Mouse (Mus musculus) midbrain, embryonic 16.5 days (tissue): ENCODE data around the gene Duox1. TPM values are rescaled to one million over a fixed set of nuclear protein-coding genes. Genes with fewer than 3 reads are reported as not detected.

Experiments used
- ATAC-seq: fragments of 200-750 bp; cut with Nextera tagmentation; 2 replicates; pipeline ENCODE4 v1.8.0; 2017; ENCODE audit warnings: moderate TSS enrichment
- H3K27ac ChIP-seq: fragments of 300-500 bp; sonication (generic); 2 replicates; pipeline ENCODE4 v1.5.1; 2014; ENCODE audit warnings: mild to moderate bottlenecking, low read length, mixed read lengths
- H3K27me3 ChIP-seq: fragments of 300-500 bp; sonication (generic); 2 replicates; pipeline ENCODE4 v1.6.1; 2014; ENCODE audit warnings: low read depth, low read length, mixed read lengths; ENCODE audit not compliant: control insufficient read depth, insufficient read depth
- H3K36me3 ChIP-seq: fragments of 300-500 bp; sonication (generic); 2 replicates; pipeline ENCODE4 v1.6.1; 2014; ENCODE audit warnings: mild to moderate bottlenecking, low read length, moderate library complexity, mixed read lengths; ENCODE audit not compliant: control insufficient read depth, insufficient read depth
- H3K4me1 ChIP-seq: fragments of 300-500 bp; sonication (generic); 2 replicates; pipeline ENCODE4 v1.6.1; 2014; ENCODE audit warnings: mild to moderate bottlenecking, low read length, mixed read lengths; ENCODE audit not compliant: control insufficient read depth, insufficient read depth
- H3K4me2 ChIP-seq: fragments of 300-500 bp; sonication (generic); 2 replicates; pipeline ENCODE4 v1.6.1; 2014; ENCODE audit warnings: mild to moderate bottlenecking, low read length, mixed read lengths
- H3K4me3 ChIP-seq: fragments of 300-500 bp; sonication (generic); 2 replicates; pipeline ENCODE4 v1.5.1; 2014; ENCODE audit warnings: low read depth, mild to moderate bottlenecking, low read length, moderate library complexity, mixed read lengths
- H3K9ac ChIP-seq: fragments of 300-500 bp; sonication (generic); 2 replicates; pipeline ENCODE4 v1.6.1; 2014; ENCODE audit warnings: low read depth, low read length, mixed read lengths
- H3K9me3 ChIP-seq: fragments of 300-500 bp; sonication (generic); replicated peaks from 2 replicates; pipeline ENCODE4 v1.6.1; 2014; ENCODE audit warnings: mild to moderate bottlenecking, low read length, mixed read lengths; ENCODE audit not compliant: control insufficient read depth, poor library complexity, severe bottlenecking
- WGBS: fragments of 180-500 bp; shearing (Covaris S2); extraction: QIAGEN DNeasy Blood & Tissue Kit; methylation state at CpG from one replicate; pipeline ENCODE4 v1.1.7; 2014; 5-methylcytosine and 5-hydroxymethylcytosine counted together
- polyA plus RNA-seq: library from polyadenylated mRNA; unstranded; fragments of >200 nt; fragmentation: Nextera tagmentation; extraction: Ambion mirVana; gene quantifications from 2 replicates; pipeline ENCODE4 v1.2.1, GENCODE M21; 2015

The Duox1 gene
- polyA plus RNA-seq, 1 experiment from 2014 or later: 0.11 TPM

DNA sequence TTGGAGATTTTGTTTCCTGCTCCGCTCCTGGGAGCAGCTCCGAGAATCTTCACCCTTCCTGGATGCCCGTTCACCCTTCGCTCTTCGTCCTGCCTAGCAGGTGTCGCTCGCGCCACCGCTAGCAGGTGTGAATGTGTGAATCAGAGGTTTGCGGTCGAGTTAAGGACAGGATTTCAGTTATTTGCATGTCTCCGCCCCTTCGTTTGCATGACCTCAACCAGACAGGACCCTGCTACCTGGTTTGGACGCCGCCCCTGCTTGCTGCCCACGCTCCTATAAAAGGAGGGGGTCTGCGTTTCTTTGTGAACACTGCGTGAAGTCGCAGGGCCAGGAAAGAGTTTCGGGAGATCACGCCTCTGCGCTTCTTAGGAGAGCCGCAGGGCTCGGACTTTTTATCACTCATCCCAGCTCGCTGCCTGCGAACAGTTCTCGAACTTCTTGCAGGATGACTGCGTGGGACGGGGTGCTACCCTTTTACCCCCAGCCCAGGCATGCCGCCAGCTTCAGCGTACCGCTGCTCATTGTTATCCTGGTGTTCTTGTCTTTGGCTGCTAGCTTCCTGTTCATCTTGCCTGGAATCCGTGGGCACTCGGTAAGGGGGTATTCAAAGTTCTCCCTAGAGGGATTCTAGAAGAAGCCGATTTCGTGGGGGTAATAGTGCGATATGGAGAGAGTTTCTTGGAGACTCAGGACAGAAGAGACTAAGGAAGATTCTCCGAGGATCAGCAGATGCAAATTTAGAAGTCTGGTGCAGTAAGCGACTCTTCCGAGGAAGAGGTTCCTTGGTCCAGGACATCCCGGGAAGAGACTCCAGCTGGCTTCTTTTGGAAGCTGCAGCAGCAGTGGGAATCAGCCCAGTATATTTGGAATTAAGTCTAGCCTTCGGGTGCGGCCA, 16.6 kb upstream of the Duox1 start, which contains the start of gene Duoxa2:
Gene Duoxa2, plus strand, starts transcription at position 305 of the 895 bp plus-strand sequence.
- Histone ChIP-seq H3K9me3 (no peaks in the 10 kb centered on the region), H3K4me3 (peak within 1 kb of the TSS; percentile 33), H3K36me3 (no peaks in the 10 kb centered on the region), H3K4me1 (peaks cover 36% of the 10 kb centered on the region), H3K27me3 (peaks cover 60% of the 10 kb centered on the region), H3K27ac (no peak within 1 kb of the TSS), H3K9ac (0 out of 2 replicates have a peak within 1 kb of the TSS, but pooled peaks have one; percentile 11), H3K4me2 (peak within 1 kb of the TSS; percentile 57)
- ATAC-seq: no peak
- under 1% methylated on average over 43 of the region's 43 CpGs for WGBS

DNA sequence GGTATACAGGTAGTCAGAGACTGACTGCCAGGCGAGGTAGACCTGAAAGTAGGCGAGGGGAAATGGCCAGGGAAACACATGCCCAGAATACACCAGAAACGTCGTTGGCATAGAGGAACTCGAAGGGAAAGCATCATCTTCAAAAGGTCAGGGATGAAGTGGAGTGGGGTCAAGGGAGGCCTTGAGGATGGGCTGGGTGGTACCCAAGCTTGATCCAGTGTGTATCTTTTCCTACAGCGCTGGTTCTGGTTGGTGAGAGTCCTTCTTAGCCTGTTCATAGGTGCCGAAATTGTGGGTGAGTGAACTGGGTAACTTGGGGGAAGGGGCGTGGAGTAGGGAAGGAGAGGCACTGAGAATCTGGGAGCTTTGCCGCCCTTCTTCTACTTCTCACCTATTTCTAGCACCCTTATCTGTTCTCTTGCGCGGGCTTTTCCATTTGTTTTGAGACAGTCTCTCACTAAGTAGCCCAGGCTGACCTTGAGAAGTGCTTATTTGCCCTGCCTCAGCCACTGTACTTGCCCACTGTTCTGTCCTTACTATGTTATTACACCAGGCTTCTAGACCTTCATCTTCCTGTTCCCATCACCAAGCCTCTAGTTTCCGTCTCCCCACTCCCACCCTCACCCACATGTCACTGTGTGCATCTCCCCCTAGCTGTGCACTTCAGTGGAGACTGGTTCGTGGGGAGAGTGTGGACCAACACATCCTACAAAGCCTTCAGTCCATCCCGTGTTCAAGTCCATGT, 15.4 kb upstream of the Duox1 start:
- 9% methylated on average over 14 of the region's 14 CpGs for WGBS
- Histone ChIP-seq H3K27me3 (peaks cover 51% of the 10 kb centered on the region), H3K4me2 (no peak overlapping the region), H3K9me3 (no peaks in the 10 kb centered on the region), H3K4me1 (peaks cover 36% of the 10 kb centered on the region), H3K9ac (no peak overlapping the region), H3K36me3 (no peaks in the 10 kb centered on the region), H3K4me3 (no peak overlapping the region), H3K27ac (no peak overlapping the region)
- ATAC-seq: no peak

DNA sequence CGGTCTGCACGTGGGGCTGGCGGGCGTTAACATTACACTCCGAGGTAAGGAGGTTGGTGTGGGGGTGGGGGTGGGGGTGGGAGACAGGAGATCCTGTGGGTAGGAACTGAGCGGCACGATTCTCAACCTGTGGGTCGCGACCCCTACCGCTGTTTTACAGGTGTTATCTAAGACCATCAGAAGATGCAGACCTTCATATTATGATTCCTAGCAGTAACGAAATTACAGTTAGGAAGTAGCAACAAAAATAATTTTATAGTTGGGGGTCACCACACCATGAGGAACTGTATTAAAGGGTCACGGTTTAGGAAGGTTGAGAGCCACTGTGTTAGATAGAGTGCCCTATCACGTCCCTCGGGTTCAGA, 14.8 kb upstream of the Duox1 start:
- Histone ChIP-seq H3K9me3 (no peaks in the 10 kb centered on the region), H3K9ac (no peak overlapping the region), H3K27me3 (peaks cover 46% of the 10 kb centered on the region), H3K36me3 (no peaks in the 10 kb centered on the region), H3K27ac (no peak overlapping the region), H3K4me2 (peak overlapping the region; percentile 93), H3K4me3 (peak overlapping the region; percentile 46), H3K4me1 (peaks cover 36% of the 10 kb centered on the region)
- WGBS: 5% methylated on average over 14 of the region's 14 CpGs
- ATAC-seq: no peak

DNA sequence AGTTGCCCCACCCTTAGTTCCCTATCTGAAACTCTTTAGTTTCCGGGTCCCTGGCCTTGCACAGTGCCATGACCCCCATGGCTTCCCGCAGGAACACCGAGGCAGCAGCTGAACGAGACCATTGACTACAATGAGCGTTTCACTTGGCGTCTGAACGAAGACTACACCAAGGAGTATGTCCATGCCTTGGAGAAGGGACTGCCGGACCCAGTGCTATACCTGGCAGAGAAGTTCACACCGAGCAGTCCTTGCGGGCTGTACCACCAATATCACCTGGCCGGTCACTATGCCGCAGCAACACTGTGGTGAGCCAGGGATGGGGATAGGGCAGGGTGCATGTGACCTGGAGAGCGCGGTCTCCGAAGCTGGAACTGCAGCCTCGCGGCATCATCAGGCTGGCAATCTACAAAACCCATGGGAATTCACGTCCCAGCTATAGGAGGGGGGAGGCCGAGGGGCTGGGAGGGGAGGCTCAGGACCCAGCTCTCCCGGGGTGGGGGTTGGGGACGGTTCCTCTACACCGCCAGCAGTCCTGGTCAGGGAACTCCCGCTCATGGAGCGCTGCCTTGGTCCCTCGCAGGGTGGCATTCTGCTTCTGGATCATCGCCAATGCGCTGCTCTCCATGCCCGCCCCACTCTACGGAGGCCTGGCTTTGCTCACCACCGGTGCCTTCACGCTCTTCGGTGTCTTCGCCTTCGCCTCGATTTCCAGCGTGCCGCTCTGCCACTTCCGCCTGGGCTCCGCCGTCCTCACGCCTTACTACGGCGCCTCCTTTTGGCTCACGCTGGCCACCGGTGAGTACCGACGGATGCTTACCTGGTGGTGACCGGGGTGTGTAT, 14.2 kb upstream of the Duox1 start:
- 1% methylated on average over 48 of the region's 48 CpGs for WGBS
- Histone ChIP-seq H3K9ac (peak overlapping the region; percentile 67), H3K4me1 (peaks cover 34% of the 10 kb centered on the region), H3K9me3 (no peaks in the 10 kb centered on the region), H3K4me3 (peak overlapping the region; percentile 46), H3K36me3 (no peaks in the 10 kb centered on the region), H3K4me2 (peak overlapping the region; percentile 93), H3K27me3 (peaks cover 44% of the 10 kb centered on the region), H3K27ac (no peak overlapping the region)
- peak; percentile 68 for ATAC-seq

DNA sequence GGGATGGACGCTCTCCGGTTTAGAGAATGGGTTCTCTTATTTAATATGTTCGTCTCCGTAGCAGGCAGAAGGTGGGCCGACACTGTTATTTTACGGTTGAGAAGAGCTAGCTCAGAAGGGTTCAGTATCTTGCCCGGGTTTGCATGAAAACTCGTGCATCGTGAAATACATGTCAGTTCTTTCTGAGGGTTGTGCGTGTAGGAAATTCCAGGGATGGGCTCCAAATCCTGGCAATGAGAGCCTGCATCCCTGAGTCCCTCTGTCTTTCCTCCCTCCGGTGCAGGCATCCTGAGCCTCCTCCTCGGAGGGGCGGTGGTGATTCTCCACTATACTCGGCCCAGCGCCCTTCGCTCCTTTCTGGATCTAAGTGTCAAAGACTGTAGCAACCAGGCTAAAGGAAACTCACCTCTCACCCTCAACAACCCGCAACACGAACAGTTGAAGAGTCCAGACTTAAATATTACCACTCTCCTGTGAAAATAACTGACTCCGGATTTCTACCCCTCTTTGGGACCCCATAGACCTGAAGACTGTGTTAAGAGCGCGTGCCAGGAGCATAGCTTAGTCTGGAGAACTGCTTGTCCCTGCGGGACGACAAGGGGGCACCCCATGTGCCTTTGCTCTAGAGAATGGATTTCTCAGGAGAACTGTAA, 13.4 kb upstream of the Duox1 start:
- H3K27ac ChIP-seq: no peak overlapping the region
- peak overlapping the region; percentile 93 for H3K4me2 ChIP-seq
- H3K36me3 ChIP-seq: no peaks in the 10 kb centered on the region
- no peak for ATAC-seq
- peaks cover 34% of the 10 kb centered on the region for H3K4me1 ChIP-seq
- no peaks in the 10 kb centered on the region for H3K9me3 ChIP-seq
- WGBS: 5% methylated on average over 23 of the region's 23 CpGs
- peak overlapping the region; percentile 67 for H3K9ac ChIP-seq
- H3K27me3 ChIP-seq: peaks cover 41% of the 10 kb centered on the region
- peak overlapping the region; percentile 46 for H3K4me3 ChIP-seq

DNA sequence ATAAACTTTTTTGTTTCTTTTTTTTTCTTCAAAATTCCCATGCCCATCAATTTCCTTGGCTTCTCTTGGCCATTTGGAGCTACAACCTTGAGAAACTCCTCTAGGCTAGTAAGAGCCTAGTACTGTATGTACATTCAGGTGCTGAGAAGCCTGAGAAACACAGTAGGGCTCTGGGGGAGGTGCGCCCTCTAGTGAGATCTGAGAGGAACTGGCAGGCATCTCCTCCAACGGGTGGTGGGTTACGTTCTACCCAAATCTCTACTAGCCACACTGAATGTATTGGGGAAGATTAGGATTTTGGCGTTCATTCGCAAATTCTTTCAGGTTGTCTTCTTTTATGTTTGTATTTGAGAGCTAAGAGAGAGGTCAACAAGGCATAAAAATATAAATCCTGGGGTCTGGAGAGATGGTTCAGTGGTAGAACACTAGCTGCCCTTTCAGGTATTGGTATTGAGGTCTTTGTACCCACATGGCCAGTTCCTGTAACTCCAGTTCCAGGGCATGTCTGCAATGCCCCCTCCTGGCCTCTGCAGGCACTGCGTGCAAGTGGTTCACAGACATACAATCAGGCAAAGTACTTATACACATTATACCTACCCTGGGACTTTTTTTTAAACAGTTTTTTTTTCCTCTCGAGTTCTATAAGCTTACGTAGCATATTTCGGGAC, 12.8 kb upstream of the Duox1 start:
- WGBS: 14% methylated on average over 9 of the region's 9 CpGs

DNA sequence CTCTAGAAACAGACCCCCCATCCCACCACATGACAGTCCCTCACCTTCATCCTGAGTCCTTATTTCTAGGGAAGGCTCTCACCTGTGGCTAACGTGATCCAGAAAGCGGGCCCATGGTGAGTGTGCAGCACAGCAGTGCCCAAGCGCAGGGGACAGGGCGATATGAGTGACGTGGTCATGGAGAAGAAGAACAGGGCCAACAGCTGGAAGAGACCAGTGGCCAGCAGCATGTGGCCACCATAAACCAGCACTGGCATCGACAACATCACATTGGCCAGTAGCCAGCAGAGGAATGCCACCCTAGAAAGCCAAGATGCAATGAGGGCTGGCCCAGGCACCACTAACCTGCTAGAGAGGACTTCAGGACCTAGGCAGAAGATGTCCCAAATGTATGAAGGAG, 10.9 kb upstream of the Duox1 start:
- Histone ChIP-seq H3K4me3 (no peak overlapping the region), H3K27ac (no peak overlapping the region), H3K36me3 (no peaks in the 10 kb centered on the region), H3K4me2 (no peak overlapping the region), H3K9ac (no peak overlapping the region), H3K4me1 (peaks cover 16% of the 10 kb centered on the region; the same call in 1 of the 2 replicates), H3K9me3 (no peaks in the 10 kb centered on the region), H3K27me3 (peaks cover 22% of the 10 kb centered on the region)
- WGBS: 94% methylated on average over 6 of the region's 6 CpGs
- ATAC-seq: no peak

More for the DNA sequence above, 12.8 kb upstream of the Duox1 start:
- H3K4me2 ChIP-seq: peak overlapping the region; percentile 93; the same call in 1 of the 2 replicates
- H3K27me3 ChIP-seq: peaks cover 35% of the 10 kb centered on the region
- no peak overlapping the region for H3K4me3 ChIP-seq
- H3K36me3 ChIP-seq: no peaks in the 10 kb centered on the region
- no peak overlapping the region for H3K9ac ChIP-seq
- ATAC-seq: peak; percentile 66; the same call in 1 of the 2 replicates
- H3K9me3 ChIP-seq: no peaks in the 10 kb centered on the region
- H3K27ac ChIP-seq: no peak overlapping the region
- peaks cover 28% of the 10 kb centered on the region for H3K4me1 ChIP-seq
